Mouse (Mus musculus): ENCODE data around the gene 7530416G11Rik. TPM values are rescaled to one million over a fixed set of nuclear protein-coding genes. Genes with fewer than 3 reads are reported as not detected.

7530416G11Rik gene
- total RNA-seq (2014; rRNA removed; ENCODE audit: low replicate concordance) (not detected in 2 replicates), polyA plus RNA-seq (2015; fragmentation: Nextera tagmentation; extraction: Ambion mirVana) (not detected in 2 replicates)

GRCm38 (mm10) chr15:85503127-85503526 is at the start of gene 7530416G11Rik:
TSS of gene 7530416G11Rik (minus strand) at chr15:85503227.
- peaks cover 4% of the 10 kb centered on the region; the same call in 1 of the 2 replicates for H3K27me3 ChIP-seq (ENCODE audit: control insufficient read depth, insufficient read depth, low read length)
- no peaks in the 10 kb centered on the region for H3K9me3 ChIP-seq (replicated peaks; ENCODE audit: control insufficient read depth, low read length)
- TF ChIP-seq EP300 (IDR thresholded peaks at IDR 0.05; ENCODE audit: low read depth) (no peak), CTCF (IDR thresholded peaks at IDR 0.05; ENCODE audit: low read depth) (no peak)
- DNase-seq (ENCODE audit: low spot score), result no peak
- no peak within 1 kb of the TSS for H3K27ac ChIP-seq (ENCODE audit: low read depth)
- 86% methylated on average over 8 of the region's 8 CpGs for WGBS
- H3K4me2 ChIP-seq (ENCODE audit: low read depth, low read length), result no peak within 1 kb of the TSS
- no peak for ATAC-seq (ENCODE audit: insufficient read depth, low read depth)
- H3K4me1 ChIP-seq (ENCODE audit: control insufficient read depth, insufficient read depth), result no peaks in the 10 kb centered on the region
- H3K4me3 ChIP-seq (ENCODE audit: low read depth, low read length), result no peak within 1 kb of the TSS
- H3K9ac ChIP-seq (replicated peaks; ENCODE audit: low read depth, low read length), result no peak within 1 kb of the TSS
- no peaks in the 10 kb centered on the region for H3K36me3 ChIP-seq (replicated peaks; ENCODE audit: control insufficient read depth, insufficient read depth, low read length)

GRCm38 (mm10) chr15:85546500-85546899 is 43.5 kb upstream of the 7530416G11Rik start:
- Histone ChIP-seq H3K27ac (ENCODE audit: low read depth) (no peak overlapping the region), H3K4me2 (ENCODE audit: low read depth, low read length) (no peak overlapping the region), H3K4me3 (ENCODE audit: low read depth, low read length) (no peak overlapping the region), H3K9ac (replicated peaks; ENCODE audit: low read depth, low read length) (no peak overlapping the region), H3K9me3 (replicated peaks; ENCODE audit: control insufficient read depth, low read length) (no peaks in the 10 kb centered on the region), H3K27me3 (ENCODE audit: control insufficient read depth, insufficient read depth, low read length) (no peaks in the 10 kb centered on the region), H3K4me1 (ENCODE audit: control insufficient read depth, insufficient read depth) (no peaks in the 10 kb centered on the region), H3K36me3 (replicated peaks; ENCODE audit: control insufficient read depth, insufficient read depth, low read length) (no peaks in the 10 kb centered on the region)
- 79% methylated on average over 4 of the region's 4 CpGs for WGBS
- TF ChIP-seq CTCF (IDR thresholded peaks at IDR 0.05; ENCODE audit: low read depth) (no peak), EP300 (IDR thresholded peaks at IDR 0.05; ENCODE audit: low read depth) (no peak)
- ATAC-seq (ENCODE audit: insufficient read depth, low read depth), result no peak
- DNase-seq (ENCODE audit: low spot score), result no peak

GRCm38 (mm10) chr15:85545369-85545768 is 42.3 kb upstream of the 7530416G11Rik start:
- no peak for ATAC-seq (ENCODE audit: insufficient read depth, low read depth)
- TF ChIP-seq CTCF (IDR thresholded peaks at IDR 0.05; ENCODE audit: low read depth) (no peak), EP300 (IDR thresholded peaks at IDR 0.05; ENCODE audit: low read depth) (no peak)
- H3K4me2 ChIP-seq (ENCODE audit: low read depth, low read length), result no peak overlapping the region
- peaks cover 5% of the 10 kb centered on the region for H3K27me3 ChIP-seq (ENCODE audit: control insufficient read depth, insufficient read depth, low read length)
- H3K27ac ChIP-seq (ENCODE audit: low read depth), result no peak overlapping the region
- no peaks in the 10 kb centered on the region for H3K36me3 ChIP-seq (replicated peaks; ENCODE audit: control insufficient read depth, insufficient read depth, low read length)
- no peaks in the 10 kb centered on the region for H3K4me1 ChIP-seq (ENCODE audit: control insufficient read depth, insufficient read depth)
- no peak for DNase-seq (ENCODE audit: low spot score)
- H3K9ac ChIP-seq (replicated peaks; ENCODE audit: low read depth, low read length), result no peak overlapping the region
- no peaks in the 10 kb centered on the region for H3K9me3 ChIP-seq (replicated peaks; ENCODE audit: control insufficient read depth, low read length)
- 53% methylated on average over 5 of the region's 5 CpGs for WGBS
- H3K4me3 ChIP-seq (ENCODE audit: low read depth, low read length), result no peak overlapping the region

- no peaks in the 10 kb centered on the region for H3K9me3 ChIP-seq (replicated peaks; ENCODE audit: control insufficient read depth, low read length)
- ATAC-seq (ENCODE audit: insufficient read depth, low read depth) (no peak), DNase-seq (ENCODE audit: low spot score) (no peak)
- H3K4me2 ChIP-seq (ENCODE audit: low read depth, low read length), result no peak overlapping the region
- H3K4me1 ChIP-seq (ENCODE audit: control insufficient read depth, insufficient read depth), result no peaks in the 10 kb centered on the region
- no peak overlapping the region for H3K27ac ChIP-seq (ENCODE audit: low read depth)
- no peak overlapping the region for H3K9ac ChIP-seq (replicated peaks; ENCODE audit: low read depth, low read length)
- no peak for TF ChIP-seq EP300 (IDR thresholded peaks at IDR 0.05; ENCODE audit: low read depth)
- TF ChIP-seq CTCF (IDR thresholded peaks at IDR 0.05; ENCODE audit: low read depth), result no peak
- H3K27me3 ChIP-seq (ENCODE audit: control insufficient read depth, insufficient read depth, low read length), result peaks cover 14% of the 10 kb centered on the region
- H3K4me3 ChIP-seq (ENCODE audit: low read depth, low read length), result no peak overlapping the region
- no peaks in the 10 kb centered on the region for H3K36me3 ChIP-seq (replicated peaks; ENCODE audit: control insufficient read depth, insufficient read depth, low read length)
- 72% methylated on average over 11 of the region's 11 CpGs for WGBS
Measured at GRCm38 (mm10) chr15:85538170-85538569, 35.1 kb upstream of the 7530416G11Rik start.

GRCm38 (mm10) chr15:85537151-85537550 is 34.1 kb upstream of the 7530416G11Rik start:
- TF ChIP-seq EP300 (IDR thresholded peaks at IDR 0.05; ENCODE audit: low read depth), result no peak
- no peak for TF ChIP-seq CTCF (IDR thresholded peaks at IDR 0.05; ENCODE audit: low read depth)
- no peak overlapping the region for H3K4me3 ChIP-seq (ENCODE audit: low read depth, low read length)

GRCm38 (mm10) chr15:85534646-85535045 is 31.6 kb upstream of the 7530416G11Rik start:
- ATAC-seq (ENCODE audit: insufficient read depth, low read depth) (no peak), DNase-seq (ENCODE audit: low spot score) (no peak)
- Histone ChIP-seq H3K9me3 (replicated peaks; ENCODE audit: control insufficient read depth, low read length) (no peaks in the 10 kb centered on the region), H3K27ac (ENCODE audit: low read depth) (no peak overlapping the region), H3K36me3 (replicated peaks; ENCODE audit: control insufficient read depth, insufficient read depth, low read length) (no peaks in the 10 kb centered on the region), H3K9ac (replicated peaks; ENCODE audit: low read depth, low read length) (no peak overlapping the region), H3K4me1 (ENCODE audit: control insufficient read depth, insufficient read depth) (no peaks in the 10 kb centered on the region), H3K27me3 (ENCODE audit: control insufficient read depth, insufficient read depth, low read length) (peaks cover 6% of the 10 kb centered on the region), H3K4me3 (ENCODE audit: low read depth, low read length) (no peak overlapping the region), H3K4me2 (ENCODE audit: low read depth, low read length) (no peak overlapping the region)
- no peak for TF ChIP-seq CTCF (IDR thresholded peaks at IDR 0.05; ENCODE audit: low read depth)
- WGBS, result 75% methylated on average over 6 of the region's 6 CpGs

More at GRCm38 (mm10) chr15:85537151-85537550, 34.1 kb upstream of the 7530416G11Rik start:
- H3K9ac ChIP-seq (replicated peaks; ENCODE audit: low read depth, low read length), result no peak overlapping the region
- H3K27ac ChIP-seq (ENCODE audit: low read depth), result no peak overlapping the region
- H3K4me2 ChIP-seq (ENCODE audit: low read depth, low read length), result no peak overlapping the region
- DNase-seq (ENCODE audit: low spot score) (no peak), ATAC-seq (ENCODE audit: insufficient read depth, low read depth) (no peak)
- H3K36me3 ChIP-seq (replicated peaks; ENCODE audit: control insufficient read depth, insufficient read depth, low read length), result no peaks in the 10 kb centered on the region
- no peaks in the 10 kb centered on the region for H3K4me1 ChIP-seq (ENCODE audit: control insufficient read depth, insufficient read depth)
- 75% methylated on average over 25 of the region's 25 CpGs for WGBS
- no peaks in the 10 kb centered on the region for H3K9me3 ChIP-seq (replicated peaks; ENCODE audit: control insufficient read depth, low read length)
- peaks cover 14% of the 10 kb centered on the region for H3K27me3 ChIP-seq (ENCODE audit: control insufficient read depth, insufficient read depth, low read length)

Measured in heart, postnatal 0 days (tissue).